Mouse (Mus musculus) lung, embryonic 16.5 days (tissue): ENCODE measurements around the gene Zfp759. TPM values are rescaled to one million over a fixed set of nuclear protein-coding genes. Genes with fewer than 3 reads are reported as not detected.
"Not testable (repeated sequence)": the region's sequence is repeated elsewhere in the genome, so short reads cannot be mapped to it uniquely, and the experiment has no call there.

Experiments
- ATAC-seq: fragments of 200-750 bp; cut with Nextera tagmentation; 2 replicates; pipeline ENCODE4 v1.8.0; 2017; ENCODE audit warnings: low read depth, mild to moderate bottlenecking, moderate library complexity
- H3K27ac ChIP-seq: fragments of 300-500 bp; sonication (generic); 2 replicates; pipeline ENCODE4 v1.5.1; 2014; ENCODE audit warnings: mild to moderate bottlenecking, control low read depth, low read length
- H3K27me3 ChIP-seq: fragments of 300-500 bp; sonication (generic); 2 replicates; pipeline ENCODE4 v1.6.1; 2014; ENCODE audit warnings: low read depth, low read length, mixed read lengths; ENCODE audit not compliant: control insufficient read depth, insufficient read depth
- H3K36me3 ChIP-seq: fragments of 300-500 bp; sonication (generic); 2 replicates; pipeline ENCODE4 v1.6.1; 2014; ENCODE audit warnings: low read length; ENCODE audit not compliant: control insufficient read depth, insufficient read depth
- H3K4me1 ChIP-seq: fragments of 300-500 bp; sonication (generic); replicated peaks from 2 replicates; pipeline ENCODE4 v1.6.1; 2014; ENCODE audit warnings: low read length, mixed read lengths; ENCODE audit not compliant: control insufficient read depth, insufficient read depth
- H3K4me2 ChIP-seq: fragments of 300-500 bp; sonication (generic); 2 replicates; pipeline ENCODE4 v1.6.1; 2014; ENCODE audit warnings: low read depth, low read length, control low read depth
- H3K4me3 ChIP-seq: fragments of 300-500 bp; sonication (generic); 2 replicates; pipeline ENCODE4 v1.5.1; 2014; ENCODE audit warnings: mild to moderate bottlenecking, low read length, control low read depth
- H3K9ac ChIP-seq: fragments of 300-500 bp; sonication (generic); 2 replicates; pipeline ENCODE4 v1.6.1; 2014; ENCODE audit warnings: low read length, control low read depth
- H3K9me3 ChIP-seq: fragments of 300-500 bp; sonication (generic); 2 replicates; pipeline ENCODE4 v1.6.1; 2016; ENCODE audit warnings: low read length; ENCODE audit not compliant: control insufficient read depth
- WGBS: fragments of 180-500 bp; shearing (Covaris S2); extraction: QIAGEN DNeasy Blood & Tissue Kit; methylation state at CpG from one replicate; pipeline ENCODE4 v1.1.7; 2014; 5-methylcytosine and 5-hydroxymethylcytosine counted together
- polyA plus RNA-seq: library from polyadenylated mRNA; unstranded; fragments of >200 nt; fragmentation: Nextera tagmentation; extraction: Ambion mirVana; gene quantifications from 2 replicates; pipeline ENCODE4 v1.2.1, GENCODE M21; 2015

The Zfp759 gene
- polyA plus RNA-seq, 1 experiment from 2014 or later: 2.0 TPM

GRCm38 (mm10) chr13:67108821-67109206 is 12.6 kb upstream of the Zfp759 start:
- WGBS: 3% methylated on average over 9 of the region's 9 CpGs
- H3K4me2 ChIP-seq: peak overlapping the region; percentile 63
- no peak overlapping the region for H3K27ac ChIP-seq
- H3K4me3 ChIP-seq: peak overlapping the region; percentile 66
- peak; percentile 48 for ATAC-seq
- peak overlapping the region; percentile 48 for H3K9ac ChIP-seq
- H3K36me3 ChIP-seq: peaks cover 10% of the 10 kb centered on the region
- H3K9me3 ChIP-seq: peaks cover 2% of the 10 kb centered on the region; the same call in 1 of the 2 replicates
- peaks cover 5% of the 10 kb centered on the region for H3K4me1 ChIP-seq
- H3K27me3 ChIP-seq: no peaks in the 10 kb centered on the region

- WGBS: 76% methylated on average over 12 of the region's 12 CpGs
- Histone ChIP-seq H3K4me3 (no peak overlapping the region), H3K36me3 (no peaks in the 10 kb centered on the region), H3K4me2 (no peak overlapping the region), H3K27ac (no peak overlapping the region), H3K9ac (no peak overlapping the region), H3K4me1 (peaks cover 5% of the 10 kb centered on the region), H3K9me3 (no peaks in the 10 kb centered on the region), H3K27me3 (no peaks in the 10 kb centered on the region)
- ATAC-seq: no peak
These were observed 9.4 kb upstream of the Zfp759 start for GRCm38 (mm10) chr13:67112096-67112495.

GRCm38 (mm10) chr13:67113287-67113686 is 8.2 kb upstream of the Zfp759 start:
- Histone ChIP-seq H3K27ac (no peak overlapping the region), H3K36me3 (no peaks in the 10 kb centered on the region), H3K4me1 (no peaks in the 10 kb centered on the region; the same call in 1 of the 2 replicates), H3K9me3 (no peaks in the 10 kb centered on the region), H3K9ac (no peak overlapping the region), H3K4me2 (no peak overlapping the region), H3K27me3 (no peaks in the 10 kb centered on the region), H3K4me3 (no peak overlapping the region)
- ATAC-seq: no peak
- 81% methylated on average over 2 of the region's 2 CpGs for WGBS

- 89% methylated on average over 8 of the region's 8 CpGs for WGBS
- H3K27ac ChIP-seq, H3K27me3 ChIP-seq, H3K4me3 ChIP-seq, H3K9me3 ChIP-seq, ATAC-seq, H3K9ac ChIP-seq, H3K36me3 ChIP-seq, H3K4me2 ChIP-seq, H3K4me1 ChIP-seq: not testable (repeated sequence)
These were observed 5.3 kb upstream of the Zfp759 start, which contains the start of gene Rslcan18 for GRCm38 (mm10) chr13:67116163-67116562. Rslcan18 (minus strand) TSS chr13:67116263.

- Histone ChIP-seq H3K4me2 (no peak overlapping the region), H3K4me3 (no peak overlapping the region), H3K9me3 (no peaks in the 10 kb centered on the region), H3K27me3 (no peaks in the 10 kb centered on the region), H3K27ac (no peak overlapping the region), H3K4me1 (0 out of 2 replicates have a peak, but pooled peaks cover 3% of the 10 kb centered on the region), H3K9ac (no peak overlapping the region), H3K36me3 (no peaks in the 10 kb centered on the region)
- no peak for ATAC-seq
- WGBS: 87% methylated on average over 1 of the region's 1 CpGs
These were observed 3.0 kb downstream of the Zfp759 start for GRCm38 (mm10) chr13:67124460-67124859.

- not testable (repeated sequence) for H3K36me3 ChIP-seq, H3K27ac ChIP-seq, H3K4me1 ChIP-seq, ATAC-seq, H3K9ac ChIP-seq, H3K9me3 ChIP-seq, H3K4me3 ChIP-seq, H3K27me3 ChIP-seq
- peak overlapping the region; percentile 67; the same call in 1 of the 2 replicates for H3K4me2 ChIP-seq
- 76% methylated on average over 10 of the region's 10 CpGs for WGBS
These were observed 6.0 kb downstream of the Zfp759 start for GRCm38 (mm10) chr13:67127507-67127906.

- peak overlapping the region; percentile 78 for H3K4me3 ChIP-seq
- H3K4me2 ChIP-seq: peak overlapping the region; percentile 67
- H3K4me1 ChIP-seq: 0 out of 2 replicates have a peak, but pooled peaks cover 3% of the 10 kb centered on the region
- no peaks in the 10 kb centered on the region for H3K9me3 ChIP-seq
- 1% methylated on average over 18 of the region's 18 CpGs for WGBS
- no peaks in the 10 kb centered on the region for H3K36me3 ChIP-seq
- H3K9ac ChIP-seq: peak overlapping the region; percentile 79
- peak; percentile 97 for ATAC-seq
- H3K27me3 ChIP-seq: no peaks in the 10 kb centered on the region
- H3K27ac ChIP-seq: peak overlapping the region; percentile 25; the same call in 1 of the 2 replicates
These were observed 6.7 kb downstream of the Zfp759 start for GRCm38 (mm10) chr13:67128038-67128721.

- not testable (repeated sequence) for ATAC-seq
These were observed 44.7 kb downstream of the Zfp759 start for GRCm38 (mm10) chr13:67166122-67166521.

GRCm38 (mm10) chr13:67172991-67173722 is 51.7 kb downstream of the Zfp759 start, which contains the start of gene Rsl1:
Rsl1 (plus strand) TSS chr13:67173182.
- Histone ChIP-seq H3K4me2 (peak within 1 kb of the TSS; percentile 72), H3K9ac (peak within 1 kb of the TSS; percentile 83), H3K27ac (peak within 1 kb of the TSS; percentile 62), H3K4me3 (peak within 1 kb of the TSS; percentile 77)
- not testable (repeated sequence) for H3K27me3 ChIP-seq, H3K4me1 ChIP-seq, H3K36me3 ChIP-seq, H3K9me3 ChIP-seq
- peak; percentile 98 for ATAC-seq
- WGBS: under 1% methylated on average over 17 of the region's 17 CpGs

More at GRCm38 (mm10) chr13:67166122-67166521, 44.7 kb downstream of the Zfp759 start:
- H3K4me1 ChIP-seq, H3K27ac ChIP-seq, H3K4me3 ChIP-seq, H3K27me3 ChIP-seq, H3K9ac ChIP-seq, H3K4me2 ChIP-seq, H3K36me3 ChIP-seq, H3K9me3 ChIP-seq: not testable (repeated sequence)
- 57% methylated on average over 4 of the region's 4 CpGs for WGBS
